Mouse (Mus musculus) heart, postnatal 0 days (tissue): ENCODE results near the gene Slain1. TPM values are rescaled to one million over a fixed set of nuclear protein-coding genes. Genes with fewer than 3 reads are reported as not detected.

Experiments used
- ATAC-seq: fragments of 200-750 bp; cut with Nextera tagmentation; 2 replicates; pipeline ENCODE4 v1.8.0; 2017; ENCODE audit warnings: low read depth, moderate number of reproducible peaks, moderate library complexity; ENCODE audit not compliant: insufficient read depth
- DNase-seq: peaks from one replicate; pipeline ENCODE4 v3.0.0-alpha.2; 2016; ENCODE audit warnings: low spot score
- H3K27ac ChIP-seq: fragments of 300-500 bp; sonication (generic); 2 replicates; pipeline ENCODE4 v1.5.1; 2014; ENCODE audit warnings: low read depth, mild to moderate bottlenecking
- H3K27me3 ChIP-seq: fragments of 300-500 bp; sonication (generic); 2 replicates; pipeline ENCODE4 v1.6.1; 2014; ENCODE audit warnings: low read length, mixed read lengths; ENCODE audit not compliant: control insufficient read depth, insufficient read depth
- H3K36me3 ChIP-seq: fragments of 300-500 bp; sonication (generic); replicated peaks from 2 replicates; pipeline ENCODE4 v1.6.1; 2014; ENCODE audit warnings: low read length, mixed read lengths; ENCODE audit not compliant: control insufficient read depth, insufficient read depth
- H3K4me1 ChIP-seq: fragments of 300-500 bp; sonication (generic); 2 replicates; pipeline ENCODE4 v1.6.1; 2014; ENCODE audit warnings: antibody characterized with exemption; ENCODE audit not compliant: control insufficient read depth, insufficient read depth
- H3K4me2 ChIP-seq: fragments of 300-500 bp; sonication (generic); 2 replicates; pipeline ENCODE4 v1.6.1; 2014; ENCODE audit warnings: low read depth, mild to moderate bottlenecking, low read length, moderate library complexity
- H3K4me3 ChIP-seq: fragments of 300-500 bp; sonication (generic); 2 replicates; pipeline ENCODE4 v1.5.1; 2014; ENCODE audit warnings: low read depth, low read length
- H3K9ac ChIP-seq: fragments of 300-500 bp; sonication (generic); replicated peaks from 2 replicates; pipeline ENCODE4 v1.6.1; 2014; ENCODE audit warnings: low read depth, low read length, mixed read lengths
- H3K9me3 ChIP-seq: fragments of 300-500 bp; sonication (generic); replicated peaks from 2 replicates; pipeline ENCODE4 v1.6.1; 2016; ENCODE audit warnings: low read length; ENCODE audit not compliant: control insufficient read depth
- CTCF ChIP-seq: IDR thresholded peaks from 2 replicates; pipeline ENCODE4 v1.5.1; 2016; ENCODE audit warnings: antibody characterized with exemption, control low read depth, low read depth
- EP300 ChIP-seq: IDR thresholded peaks from 2 replicates; pipeline ENCODE4 v1.6.1; 2016; ENCODE audit warnings: antibody characterized with exemption, low read depth
- WGBS: fragments of 180-500 bp; shearing (Covaris S2); extraction: QIAGEN DNeasy Blood & Tissue Kit; methylation state at CpG from one replicate; pipeline ENCODE4 v1.1.7; 2014; 5-methylcytosine and 5-hydroxymethylcytosine counted together
- polyA plus RNA-seq: library from polyadenylated mRNA; unstranded; fragments of >200 nt; fragmentation: Nextera tagmentation; extraction: Ambion mirVana; gene quantifications from 2 replicates; pipeline ENCODE4 v1.2.1, GENCODE M21; 2015
- total RNA-seq: library from RNA; depleted of rRNA; stranded (reverse); fragments of >200 nt; gene quantifications from 2 replicates; pipeline ENCODE4 v1.2.3, GENCODE M21; 2014; ENCODE audit warnings: low replicate concordance

Slain1 gene
- total and polyA plus RNA-seq, 2 experiments from 2014 or later: 0.16 TPM; not detected in 1

DNA sequence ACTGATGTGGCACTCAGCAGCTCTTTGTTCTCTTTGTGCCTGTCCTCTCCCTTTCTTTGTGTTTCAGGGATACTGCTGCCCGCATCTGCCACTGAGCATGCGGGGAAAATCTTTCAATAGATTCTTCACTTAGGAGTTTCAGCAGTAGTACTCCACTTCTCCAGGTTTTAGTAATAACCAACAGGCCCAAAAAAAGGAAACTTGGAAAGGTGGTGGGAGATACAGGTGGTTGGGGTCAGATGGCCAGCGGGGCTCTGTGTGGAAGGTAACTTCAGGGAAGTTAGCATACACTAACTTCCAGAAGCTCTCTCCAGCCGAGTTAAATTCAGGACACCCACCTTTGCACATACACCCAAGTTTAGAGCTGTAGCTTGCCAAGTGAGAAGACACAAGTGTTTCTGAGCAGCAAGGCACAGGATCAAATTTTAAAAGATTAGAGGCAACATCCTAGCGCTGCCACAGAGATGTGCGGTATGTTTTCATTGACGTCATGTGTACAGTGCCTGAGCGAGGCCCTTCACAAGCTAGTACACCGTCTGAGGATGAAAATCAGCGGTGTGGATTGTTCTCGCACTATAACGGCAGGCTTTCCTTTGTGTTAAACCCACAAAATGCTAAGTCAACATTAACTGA is 1.3 kb upstream of the Slain1 start:
- Histone ChIP-seq H3K9ac (no peak overlapping the region), H3K4me3 (no peak overlapping the region), H3K4me1 (0 out of 2 replicates have a peak, but pooled peaks cover 10% of the 10 kb centered on the region), H3K36me3 (no peaks in the 10 kb centered on the region), H3K27ac (no peak overlapping the region), H3K9me3 (no peaks in the 10 kb centered on the region), H3K4me2 (no peak overlapping the region), H3K27me3 (peaks cover 40% of the 10 kb centered on the region)
- ATAC-seq (no peak), DNase-seq (no peak)
- no peak for TF ChIP-seq CTCF
- no peak for TF ChIP-seq EP300
- 44% methylated on average over 12 of the region's 12 CpGs for WGBS

GRCm38 (mm10) chr14:103649302-103649701 is 726 bp upstream of the Slain1 start:
- H3K27me3 ChIP-seq: peaks cover 40% of the 10 kb centered on the region
- no peak for TF ChIP-seq CTCF
- DNase-seq (no peak), ATAC-seq (no peak)
- 0 out of 2 replicates have a peak, but pooled peaks cover 10% of the 10 kb centered on the region for H3K4me1 ChIP-seq
- WGBS: 57% methylated on average over 4 of the region's 4 CpGs
- H3K9me3 ChIP-seq: no peaks in the 10 kb centered on the region
- H3K36me3 ChIP-seq: no peaks in the 10 kb centered on the region
- no peak overlapping the region for H3K9ac ChIP-seq
- H3K27ac ChIP-seq: no peak overlapping the region
- H3K4me3 ChIP-seq: peak overlapping the region; percentile 71; the same call in 1 of the 2 replicates
- no peak overlapping the region for H3K4me2 ChIP-seq

- Histone ChIP-seq H3K27me3 (peaks cover 40% of the 10 kb centered on the region), H3K4me2 (peak overlapping the region; percentile 100), H3K36me3 (no peaks in the 10 kb centered on the region), H3K27ac (no peak overlapping the region), H3K4me1 (0 out of 2 replicates have a peak, but pooled peaks cover 10% of the 10 kb centered on the region), H3K9me3 (no peaks in the 10 kb centered on the region), H3K9ac (no peak overlapping the region; the same call in 1 of the 2 replicates), H3K4me3 (peak overlapping the region; percentile 71)
- under 1% methylated on average over 60 of the region's 67 CpGs for WGBS
- DNase-seq: no peak
- TF ChIP-seq EP300: no peak
- no peak for TF ChIP-seq CTCF
- peak; percentile 40 for ATAC-seq
These were observed 529 bp downstream of the Slain1 start for GRCm38 (mm10) chr14:103650413-103651101.

- Histone ChIP-seq H3K36me3 (no peaks in the 10 kb centered on the region), H3K9me3 (no peaks in the 10 kb centered on the region), H3K9ac (no peak overlapping the region), H3K4me1 (0 out of 2 replicates have a peak, but pooled peaks cover 10% of the 10 kb centered on the region), H3K27me3 (peaks cover 40% of the 10 kb centered on the region), H3K4me3 (peak overlapping the region; percentile 71), H3K4me2 (peak overlapping the region; percentile 100), H3K27ac (no peak overlapping the region)
- ATAC-seq (no peak), DNase-seq (no peak)
- WGBS: 8% methylated on average over 11 of the region's 11 CpGs
- TF ChIP-seq EP300: no peak
These were observed 1.1 kb downstream of the Slain1 start for GRCm38 (mm10) chr14:103651106-103651505.

- Histone ChIP-seq H3K9me3 (no peaks in the 10 kb centered on the region), H3K27me3 (peaks cover 40% of the 10 kb centered on the region), H3K27ac (no peak overlapping the region), H3K4me1 (0 out of 2 replicates have a peak, but pooled peaks cover 10% of the 10 kb centered on the region), H3K36me3 (no peaks in the 10 kb centered on the region), H3K4me2 (peak overlapping the region; percentile 100; the same call in 1 of the 2 replicates), H3K4me3 (no peak overlapping the region; the same call in 1 of the 2 replicates), H3K9ac (no peak overlapping the region)
- no peak for TF ChIP-seq CTCF
- TF ChIP-seq EP300: no peak
- ATAC-seq (no peak), DNase-seq (no peak)
- 79% methylated on average over 2 of the region's 2 CpGs for WGBS
These were observed 1.5 kb downstream of the Slain1 start for GRCm38 (mm10) chr14:103651562-103651961.
